Mouse (Mus musculus) monocyte, adult 5-6 weeks (primary cell): ENCODE measurements around the gene Prpf38b. TPM values are rescaled to one million over a fixed set of nuclear protein-coding genes. Genes with fewer than 3 reads are reported as not detected.
"Not testable (repeated sequence)": the region's sequence is repeated elsewhere in the genome, so short reads cannot be mapped to it uniquely, and the experiment has no call there.

Experiments
- ATAC-seq: fragments of 153-309, 156-312 bp; replicated peaks from 2 replicates; pipeline ENCODE4 v1.8.0; 2017; ENCODE audit warnings: mild to moderate bottlenecking; ENCODE audit not compliant: low TSS enrichment, insufficient number of reproducible peaks, severe bottlenecking, poor library complexity, low FRiP score
- total RNA-seq: library from RNA; stranded (forward); fragments of 200-1000, 200-491, 200-594 nt; gene quantifications from 3 replicates; pipeline ENCODE4 v1.2.3, GENCODE M21; 2017

The Prpf38b gene
- total RNA-seq, 1 experiment from 2014 or later, result 383 TPM

DNA sequence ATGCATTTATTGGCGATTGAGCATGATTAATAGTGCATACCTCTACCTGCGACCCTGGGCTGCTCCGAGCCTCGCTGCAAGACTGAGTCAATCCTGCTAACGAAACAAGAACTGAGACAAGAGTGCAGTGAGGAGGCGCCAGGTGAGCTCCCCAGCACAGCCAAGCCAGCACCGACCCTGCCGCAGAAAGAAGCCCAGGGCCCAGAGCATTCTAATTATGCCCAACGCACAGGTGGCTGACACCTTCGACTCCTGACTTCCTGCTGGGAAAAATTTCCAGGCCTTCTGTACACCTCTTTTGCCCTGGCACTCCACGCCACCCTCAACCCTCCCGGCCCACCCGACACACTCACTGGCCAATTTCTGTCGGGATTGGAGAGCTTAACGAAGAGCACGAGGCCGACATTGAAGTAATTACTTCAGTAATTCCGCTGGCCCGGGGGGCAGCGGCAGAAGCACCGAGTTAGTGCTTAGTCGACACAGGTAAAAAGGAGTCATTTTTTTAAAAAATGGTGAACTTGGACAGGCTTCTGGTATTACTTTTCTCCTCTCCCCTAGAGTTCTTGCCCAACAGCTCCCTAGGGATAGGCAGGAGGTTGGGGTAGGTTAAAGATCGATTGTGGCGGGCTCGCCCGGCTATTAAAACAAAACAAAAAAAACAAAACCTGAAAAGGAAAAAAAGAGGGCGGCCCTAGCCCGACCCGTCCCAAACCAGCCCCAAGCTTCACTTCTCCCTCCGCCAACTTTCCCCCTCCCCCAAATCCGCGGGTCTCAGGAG lies 1.0 kb downstream of the Prpf38b start:
- ATAC-seq, result no peak

DNA sequence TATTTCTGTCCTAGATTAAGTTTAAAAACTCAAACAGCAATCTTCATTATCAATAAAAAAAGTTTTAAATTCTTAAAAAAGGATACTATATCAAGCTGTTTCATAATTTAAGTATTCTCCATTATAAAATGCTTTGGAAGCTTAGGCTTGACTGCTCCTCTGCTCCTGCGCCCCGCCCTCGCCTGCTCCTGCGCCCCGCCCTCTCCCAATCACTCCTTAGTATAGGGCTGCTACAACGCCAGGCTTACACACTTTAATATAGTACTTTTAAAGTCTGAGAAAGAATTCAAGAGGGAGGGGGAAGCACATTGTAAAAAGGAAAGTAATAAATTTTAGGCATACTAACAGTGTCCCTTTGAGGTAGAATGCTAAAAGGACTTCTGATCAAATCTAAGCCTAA lies 8.6 kb downstream of the Prpf38b start:
- ATAC-seq, result no peak

DNA sequence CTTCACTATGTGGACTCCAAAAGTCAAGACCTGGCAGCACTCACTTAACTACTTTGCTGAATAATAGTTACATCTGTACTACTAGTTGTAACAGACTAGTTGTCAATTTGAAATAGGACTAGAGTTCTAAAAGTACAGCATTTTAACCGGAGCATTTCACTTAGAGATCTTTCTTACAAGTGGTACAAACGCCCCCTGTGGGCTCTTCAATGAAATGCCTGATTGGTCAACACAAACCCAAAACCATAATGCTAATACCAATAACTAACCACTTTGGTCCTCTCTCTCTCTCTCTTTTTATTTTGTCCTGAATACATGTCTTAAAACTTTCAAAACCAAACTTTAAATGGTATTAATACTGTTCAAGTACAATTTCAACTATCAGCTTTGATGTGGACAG lies 9.5 kb downstream of the Prpf38b start:
- ATAC-seq, result no peak

DNA sequence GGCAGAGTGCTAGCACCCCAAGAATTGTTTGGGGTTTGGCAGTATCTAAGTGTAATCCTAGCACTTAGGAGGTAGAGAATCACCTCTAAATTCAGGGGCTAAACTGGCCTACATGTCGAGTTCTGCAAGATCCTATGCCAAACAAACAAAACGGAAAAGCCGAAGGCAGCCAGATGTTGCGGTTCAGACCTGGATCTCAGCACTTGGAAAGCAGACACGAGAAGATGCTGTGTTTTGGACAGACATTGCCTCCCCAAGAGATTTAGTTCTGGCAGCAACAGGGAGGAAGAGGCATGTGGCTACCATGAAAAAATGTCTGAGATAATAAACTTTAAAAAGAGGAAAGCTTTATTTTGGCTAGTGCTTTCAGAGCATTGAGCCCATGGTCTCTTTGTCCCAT lies 10.8 kb downstream of the Prpf38b start:
- ATAC-seq, result no peak

DNA sequence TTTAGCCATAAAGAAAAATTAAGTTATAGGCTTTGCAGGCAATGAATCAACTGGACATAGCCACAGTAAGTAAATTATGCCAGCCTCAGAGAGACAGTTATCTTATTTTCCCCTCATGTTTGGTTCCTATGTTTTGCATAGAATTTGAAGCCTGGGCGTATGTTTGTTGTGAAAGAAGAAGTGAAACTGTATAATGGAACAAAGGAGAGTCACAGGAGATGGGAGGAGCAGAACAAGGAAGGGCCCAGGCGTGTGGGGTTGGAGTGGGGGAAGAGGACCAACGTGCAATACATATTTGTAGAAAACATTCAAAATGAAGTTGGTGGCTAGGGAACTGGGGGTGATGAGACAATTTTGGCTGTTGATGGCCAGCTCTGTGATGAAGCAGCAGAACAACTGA lies 11.4 kb downstream of the Prpf38b start:
- peak; percentile 97 for ATAC-seq

DNA sequence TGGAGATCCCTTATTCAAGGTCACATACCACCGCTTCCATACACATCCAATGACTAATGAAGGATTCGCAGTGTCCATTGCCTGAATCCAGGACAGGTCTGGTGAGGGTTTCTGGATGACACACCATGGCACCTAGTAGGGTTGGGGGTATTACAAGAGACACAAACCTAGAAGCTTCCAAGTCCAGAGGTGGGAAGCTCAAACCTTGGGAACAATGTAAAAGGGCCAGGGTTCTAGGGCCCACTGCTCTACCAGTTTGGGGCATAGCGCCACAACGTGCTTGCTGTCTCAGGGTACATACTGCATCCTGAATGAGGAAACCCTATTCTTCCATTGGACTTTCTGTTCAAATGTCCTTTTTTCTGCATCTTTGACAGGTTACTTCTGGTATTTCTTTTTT lies 12.9 kb downstream of the Prpf38b start:
- no peak for ATAC-seq

DNA sequence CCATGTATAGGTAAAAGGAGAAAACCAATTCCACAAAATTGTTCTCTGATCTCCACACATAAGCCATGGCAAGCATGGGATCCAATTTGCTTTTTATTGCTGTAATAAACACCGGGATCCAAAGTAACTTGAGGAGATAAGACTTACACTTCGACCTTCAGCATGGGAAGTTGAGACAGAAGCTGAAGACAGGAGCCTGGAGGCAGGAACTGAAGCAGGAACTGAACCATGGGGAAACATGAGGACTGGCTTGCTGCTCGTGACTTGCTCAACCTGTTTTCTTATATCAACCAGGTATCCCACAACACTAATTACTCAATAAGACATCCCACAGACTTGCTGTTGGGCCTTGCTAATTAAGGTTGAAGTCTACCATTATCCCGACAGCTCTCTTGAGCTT lies 18.6 kb downstream of the Prpf38b start:
- no peak for ATAC-seq

DNA sequence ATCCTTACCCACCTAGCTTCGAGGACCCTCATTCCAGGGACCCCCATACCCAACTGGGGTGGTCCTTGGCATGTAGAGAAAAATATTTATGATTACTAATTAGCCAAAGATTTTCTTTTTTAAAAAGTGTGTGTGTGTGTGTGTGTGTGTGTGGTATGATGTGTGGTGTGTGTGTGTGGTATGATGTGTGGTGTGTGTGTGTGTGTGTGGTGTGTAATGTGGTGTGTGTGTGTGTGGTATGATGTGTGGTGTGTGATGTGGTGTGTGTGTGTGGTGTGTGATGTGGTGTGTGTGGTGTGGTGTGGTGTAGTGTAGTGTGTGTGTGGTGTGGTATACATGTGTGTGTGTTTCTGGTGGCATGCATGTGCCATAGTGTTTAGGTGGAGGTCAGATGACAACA lies 19.4 kb downstream of the Prpf38b start:
- no peak for ATAC-seq

DNA sequence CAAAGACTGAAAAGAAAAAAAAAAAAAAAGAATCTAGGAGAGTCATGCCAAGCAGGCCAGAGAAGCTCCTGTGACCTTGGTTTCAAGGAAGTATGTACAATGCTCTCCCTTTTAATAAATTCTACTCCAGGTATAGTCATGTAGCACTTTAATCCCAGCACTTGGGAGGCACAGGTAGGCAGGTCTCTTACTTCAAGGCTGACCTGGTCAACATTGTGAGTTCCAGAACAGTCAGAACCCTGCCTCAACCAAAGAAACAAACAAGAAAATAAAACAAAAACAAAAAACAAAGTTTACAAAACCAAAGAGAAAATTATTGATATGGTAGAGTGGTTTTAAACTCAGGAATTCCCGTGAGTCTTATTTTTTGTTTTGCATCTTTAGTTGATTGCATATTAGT lies 21.6 kb downstream of the Prpf38b start, which contains the start of gene Fndc7:
Gene Fndc7 (minus strand): TSS at position 101 of the 400 bp plus-strand sequence.
- ATAC-seq, result no peak

DNA sequence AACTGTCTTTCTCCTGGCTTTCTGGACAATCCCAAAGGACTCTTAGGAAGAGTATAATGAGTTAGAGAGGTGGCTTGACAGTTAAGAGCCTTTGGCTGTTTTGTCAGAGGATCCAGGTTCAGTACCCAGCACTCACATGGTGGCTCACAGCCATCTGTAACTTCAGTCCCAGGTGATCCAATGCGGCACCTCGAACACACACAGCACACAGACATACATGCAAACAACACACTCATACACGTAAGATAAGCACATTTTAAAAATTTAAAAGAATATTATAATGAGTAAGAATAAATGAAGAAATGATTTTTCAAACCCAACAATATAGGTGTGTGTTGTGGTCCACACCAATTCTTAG lies 23.9 kb downstream of the Prpf38b start:
- no peak for ATAC-seq

DNA sequence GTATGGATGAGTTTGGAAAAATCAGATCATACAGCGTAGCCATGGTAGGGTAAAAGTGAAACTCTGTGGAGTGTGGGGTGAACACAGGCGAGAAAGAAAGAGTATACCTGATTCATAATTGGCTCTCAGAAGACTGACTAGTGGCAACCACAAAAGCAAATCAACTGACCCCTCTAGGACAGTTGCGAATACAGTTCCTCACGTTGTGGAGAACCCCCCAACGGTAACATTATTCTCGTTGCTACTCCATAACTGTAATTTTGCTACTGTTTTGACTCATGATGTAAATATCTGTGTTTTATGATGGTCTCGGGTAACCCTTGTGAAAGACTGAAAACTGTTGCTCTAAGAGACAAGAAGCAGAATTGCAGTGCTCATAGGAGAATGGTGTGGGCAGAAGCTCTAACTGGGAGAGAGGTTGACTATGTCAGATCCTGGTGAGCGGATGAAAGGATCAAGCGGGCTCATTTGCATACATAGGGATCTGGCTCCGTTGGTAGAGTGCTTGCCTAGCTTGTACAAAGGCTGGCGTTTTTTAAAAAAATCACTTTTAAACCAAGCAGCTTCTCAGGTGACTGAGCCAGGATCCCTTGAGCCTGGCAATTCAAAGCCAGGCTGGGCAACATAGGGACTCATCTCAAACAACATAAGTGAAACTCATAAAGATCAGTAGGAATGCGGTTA lies 24.5 kb downstream of the Prpf38b start:
- ATAC-seq, result no peak

DNA sequence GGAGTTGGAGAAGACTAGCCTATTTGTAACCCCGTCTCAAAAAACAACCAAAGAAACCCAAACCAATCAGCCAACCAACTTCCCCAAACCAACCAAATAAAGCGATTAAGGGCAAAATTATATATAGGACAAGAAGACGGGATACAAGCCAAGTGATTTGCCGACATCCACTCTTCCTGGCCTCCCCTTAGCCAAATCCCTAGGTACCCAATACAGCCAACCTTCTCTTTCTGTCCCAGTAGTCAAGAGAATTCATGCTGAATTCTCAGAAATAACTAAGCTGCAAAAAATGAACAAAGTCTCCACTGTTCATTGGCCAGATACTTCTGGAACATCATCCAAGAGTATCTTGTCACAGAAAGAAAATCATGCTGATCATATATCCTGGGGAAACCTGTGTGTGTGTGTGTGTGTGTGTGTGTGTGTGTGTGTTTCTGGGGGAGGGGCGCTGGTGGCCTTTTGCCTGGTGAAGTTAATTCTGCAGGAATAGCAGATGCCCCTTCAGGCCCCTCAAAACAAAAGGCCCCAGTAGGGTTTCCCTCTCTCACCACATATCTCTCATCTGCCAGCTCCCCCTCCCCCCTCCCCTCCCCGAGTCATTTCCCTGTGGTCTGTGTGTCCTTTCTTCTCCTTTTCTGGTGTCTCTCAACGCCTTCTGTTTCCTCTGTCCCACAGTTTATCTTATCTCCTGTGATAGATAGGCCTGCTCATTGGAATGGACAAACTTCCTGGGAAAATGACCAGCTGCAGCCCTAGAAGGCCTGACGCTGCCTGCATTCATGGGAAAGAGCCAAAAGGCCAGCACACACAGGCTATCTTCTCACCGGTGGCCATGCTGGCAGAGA lies 25.6 kb downstream of the Prpf38b start:
- peak; percentile 35; the same call in 1 of the 2 replicates for ATAC-seq

DNA sequence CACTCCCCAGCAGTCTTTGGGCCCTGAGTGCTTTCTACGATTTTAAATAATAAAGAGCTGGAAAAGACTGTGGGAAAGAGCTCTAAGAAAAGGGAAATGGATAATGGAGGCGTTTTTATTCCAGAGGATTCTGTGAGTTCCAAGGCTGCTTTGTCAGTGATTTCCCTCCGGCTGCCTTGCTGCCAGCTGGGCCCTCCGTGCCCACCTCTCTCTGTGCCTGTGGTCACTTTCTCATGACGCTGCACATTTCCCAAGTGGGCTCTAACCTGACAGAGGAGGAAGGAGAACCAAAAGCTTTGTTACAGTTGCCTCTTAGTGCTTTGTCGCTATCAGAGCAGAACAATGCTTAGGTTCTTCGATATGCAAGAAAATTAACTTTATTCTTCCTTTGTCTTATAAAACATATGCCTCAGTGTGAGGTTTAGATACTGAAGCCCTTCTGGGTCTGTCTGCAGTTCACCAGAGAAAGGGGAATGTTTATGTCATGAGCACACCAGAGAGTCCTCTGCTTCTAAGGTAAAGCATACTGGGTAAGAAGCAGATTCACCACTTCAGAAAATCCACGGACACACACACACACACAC lies 26.7 kb downstream of the Prpf38b start:
- ATAC-seq, result no peak

DNA sequence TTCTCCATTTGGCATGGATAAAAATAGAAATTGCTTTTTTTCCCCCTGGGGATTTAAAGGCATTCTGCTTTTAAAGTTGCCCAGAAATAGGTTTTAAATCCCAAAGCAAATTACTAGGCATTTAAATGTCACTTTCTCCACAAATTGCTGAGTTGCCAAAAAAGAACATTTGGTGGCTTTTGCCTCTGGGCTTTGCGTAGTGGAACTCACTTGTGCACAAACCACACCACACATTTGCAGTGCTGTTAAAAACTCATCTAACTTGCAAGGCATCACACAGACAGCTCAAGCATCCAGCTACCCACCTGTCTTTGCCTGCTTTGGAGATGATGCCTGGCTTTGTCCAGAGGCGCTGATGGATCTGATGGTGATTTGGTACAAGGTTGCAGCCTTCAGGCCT lies 28.5 kb downstream of the Prpf38b start:
- no peak for ATAC-seq

DNA sequence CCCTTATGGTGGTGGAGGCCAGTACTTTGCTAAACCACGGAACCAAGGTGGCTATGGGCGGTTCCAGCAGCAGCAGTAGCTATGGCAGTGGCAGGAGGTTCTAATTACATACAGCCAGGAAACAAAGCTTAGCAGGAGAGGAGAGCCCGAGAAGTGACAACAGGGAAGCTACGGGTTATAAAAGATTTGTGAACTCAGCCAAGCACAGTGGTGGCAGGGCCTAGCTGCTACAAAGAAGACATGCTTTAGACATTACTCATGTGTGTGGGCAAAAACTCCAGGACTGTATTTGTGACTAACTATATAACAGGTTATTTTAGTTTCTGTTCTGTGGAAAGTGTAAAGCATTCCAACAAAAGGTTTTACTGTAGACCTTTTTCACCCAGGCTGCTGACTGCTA lies 29.7 kb downstream of the Prpf38b start:
- ATAC-seq, result not testable (repeated sequence)

DNA sequence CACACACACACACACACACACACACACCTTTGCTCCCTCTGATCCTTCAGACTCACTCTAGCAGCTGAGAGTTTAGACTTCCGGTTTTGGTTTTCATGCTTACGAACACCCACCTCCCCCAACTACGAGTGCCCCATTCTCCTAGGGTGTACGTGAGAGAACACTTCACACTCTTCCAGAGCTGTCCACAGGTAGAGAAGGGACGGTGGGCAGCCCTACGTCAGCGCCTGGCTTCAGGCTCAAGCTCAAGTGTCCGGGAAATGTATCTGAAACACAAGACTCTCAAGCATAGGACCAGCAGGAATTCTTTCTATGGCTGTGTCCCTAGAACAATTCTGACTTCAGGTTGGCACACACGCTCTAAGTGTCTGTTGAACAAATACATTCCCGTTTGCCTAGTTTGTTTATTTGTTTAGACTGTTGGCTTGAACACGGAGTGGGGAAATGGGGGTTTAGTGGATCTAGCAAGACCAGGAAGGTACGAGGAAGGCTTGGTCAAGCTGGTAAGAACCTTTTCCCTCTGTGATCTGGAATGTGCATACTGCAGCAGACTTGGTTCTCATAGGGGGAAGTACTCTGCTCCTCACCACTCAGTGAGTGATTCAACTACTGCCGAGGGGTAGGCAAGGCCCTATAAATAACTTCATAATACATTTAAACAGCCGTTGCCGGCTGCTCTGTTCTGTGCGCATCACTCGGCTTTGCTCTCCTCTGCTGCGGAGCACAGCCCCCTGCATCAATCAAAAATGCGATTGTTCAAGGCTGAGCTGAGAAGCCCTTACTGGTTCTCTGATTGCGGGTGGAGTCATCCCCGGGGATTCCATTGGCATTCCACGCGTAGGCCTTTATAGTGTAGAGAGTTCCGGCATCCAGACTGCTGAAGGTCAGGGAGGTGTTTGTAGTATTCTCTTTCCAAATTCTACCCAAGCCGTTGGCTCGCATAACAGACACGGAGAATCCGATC lies 30.7 kb downstream of the Prpf38b start:
- ATAC-seq, result peak; percentile 29; the same call in 1 of the 2 replicates

DNA sequence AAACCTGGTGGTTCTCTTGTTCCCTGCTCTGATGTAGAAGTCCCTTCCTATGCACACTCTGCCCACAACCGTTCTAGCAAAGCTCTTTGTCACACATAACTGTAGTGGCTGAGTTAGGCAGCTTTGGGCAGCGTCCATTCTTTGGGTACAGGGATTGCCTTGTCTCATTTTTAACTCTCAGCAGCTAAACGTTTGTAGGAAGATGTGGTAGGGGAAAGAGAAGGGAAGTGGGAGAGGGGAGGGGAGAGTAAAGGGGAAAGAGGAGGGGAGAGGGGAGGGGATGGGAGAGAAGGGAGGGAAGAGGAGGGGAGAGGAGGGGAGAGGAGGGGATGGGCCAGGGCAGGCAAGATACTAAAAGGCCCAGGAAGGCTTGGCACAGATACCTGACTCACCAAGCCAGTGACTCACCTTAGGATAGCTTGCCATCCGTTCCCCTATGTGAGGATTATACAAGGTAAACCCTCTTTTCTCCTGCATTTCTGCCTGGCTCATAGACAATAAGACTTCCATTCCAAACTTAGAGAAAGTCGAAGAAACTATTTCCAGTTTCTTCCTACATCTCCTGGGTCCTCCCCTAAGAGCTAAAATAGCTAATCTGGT lies 31.6 kb downstream of the Prpf38b start:
- no peak for ATAC-seq

DNA sequence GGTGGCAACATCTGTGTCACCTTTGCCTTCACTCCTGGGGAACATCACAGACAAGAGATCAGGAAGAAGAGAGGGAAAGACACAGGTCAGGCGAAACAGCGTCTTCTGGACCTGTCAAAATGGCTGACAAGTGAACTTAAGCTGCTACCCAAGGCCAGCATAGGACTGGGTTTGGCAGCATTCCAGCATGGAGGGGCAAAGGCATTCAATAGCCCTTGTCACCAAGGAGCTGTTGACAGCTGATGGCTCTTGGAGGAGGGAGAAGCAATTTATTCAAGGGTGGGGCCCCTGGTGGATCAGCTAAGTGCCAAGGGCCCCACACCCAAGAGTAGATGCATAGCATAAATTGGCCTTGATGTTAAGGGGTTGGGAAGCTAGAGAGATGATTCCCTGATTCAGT lies 32.4 kb downstream of the Prpf38b start:
- ATAC-seq, result no peak
